Mouse (Mus musculus) ES-Bruce4 (cell line): Measurements from ENCODE around the gene Alcam.

Experiments
- CTCF ChIP-seq: IDR thresholded peaks from one replicate; pipeline ENCODE4 v1.8.1; 2011; ENCODE audit warnings: low read depth, low read length
- EP300 ChIP-seq: IDR thresholded peaks from 2 replicates; pipeline ENCODE4 v1.6.1; 2011; ENCODE audit warnings: low read depth, low read length; ENCODE audit not compliant: insufficient read depth
- POLR2A ChIP-seq: IDR thresholded peaks from one replicate; pipeline ENCODE4 v1.8.1; 2011; ENCODE audit warnings: low read length; ENCODE audit not compliant: insufficient read depth

- TF ChIP-seq POLR2A (no peak), CTCF (no peak), EP300 (no peak)
Measured at GRCm38 (mm10) chr16:52451101-52451785, 2.6 kb downstream of the Alcam start.
